Mouse (Mus musculus): ENCODE data around the gene Hnf1a.

DNA sequence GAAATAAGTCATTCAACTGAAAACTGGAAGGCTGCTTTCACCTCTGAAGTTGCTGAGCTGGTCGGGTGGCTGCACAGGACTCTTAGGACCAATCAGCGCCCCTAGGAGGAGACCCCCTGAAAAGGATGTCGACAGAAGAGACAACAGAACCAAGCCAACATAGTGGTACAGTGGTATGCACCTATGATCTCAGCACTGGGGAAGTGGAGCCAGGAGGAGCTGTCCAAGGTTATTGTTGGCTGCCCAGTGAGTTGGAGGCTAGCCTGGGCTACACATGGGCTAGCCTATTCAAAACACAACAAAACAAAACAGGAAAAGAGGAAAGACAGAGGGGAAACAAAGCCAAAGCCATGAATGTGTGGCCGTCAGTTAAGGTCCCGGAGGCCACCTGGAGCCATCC lies 12.8 kb downstream of the Hnf1a start:
- TF ChIP-seq CTCF (IDR thresholded peaks at IDR 0.05; ENCODE audit: insufficient read depth, low read length), result no peak
- TF ChIP-seq POLR2A (IDR thresholded peaks at IDR 0.05; ENCODE audit: borderline replicate concordance, extremely low read depth, low read depth, low read length), result no peak

Data from lung, adult 2 months (tissue).